Mouse (Mus musculus) lung, postnatal 0 days (tissue): ENCODE results near the gene Il1rl2.

Source experiments
- CTCF ChIP-seq: IDR thresholded peaks from 2 replicates; pipeline ENCODE4 v1.5.1; 2016; ENCODE audit warnings: antibody characterized with exemption, mild to moderate bottlenecking
- EP300 ChIP-seq: IDR thresholded peaks from 2 replicates; pipeline ENCODE4 v1.6.1; 2016; ENCODE audit warnings: antibody characterized with exemption, mild to moderate bottlenecking, control low read depth

DNA sequence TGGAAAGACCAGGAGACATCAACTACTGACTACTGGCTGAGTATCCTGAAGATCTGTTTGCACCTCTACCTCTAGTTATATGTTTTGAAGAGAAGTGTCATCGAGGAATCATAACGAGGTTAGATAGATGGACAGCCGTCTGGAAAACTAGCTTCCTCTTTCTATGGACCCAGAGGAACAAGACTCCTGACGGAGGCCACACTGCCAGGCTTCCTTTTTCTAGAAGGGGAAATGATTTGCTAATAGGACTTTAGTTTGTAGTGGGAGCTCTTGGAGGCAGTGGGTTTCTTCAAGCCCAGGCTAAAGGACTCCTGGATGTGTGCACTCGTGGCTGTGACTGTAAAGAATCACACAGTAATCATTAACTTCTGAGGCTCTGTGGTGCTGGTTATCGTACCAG, 2.6 kb upstream of the Il1rl2 start:
- TF ChIP-seq CTCF = no peak
- TF ChIP-seq EP300 = no peak
